Mouse (Mus musculus) Patski (cell line): Measurements from ENCODE around the gene Olfr1369-ps1. TPM values are rescaled to one million over a fixed set of nuclear protein-coding genes. Genes with fewer than 3 reads are reported as not detected.

ENCODE experiments used
- ATAC-seq: fragments of 100-300 bp; one replicate; pipeline ENCODE4 v1.8.0; 2021
- CTCF ChIA-PET: fragments of 350-600 bp; sonication (Branson Sonifier 250); formaldehyde crosslinking; loops from one replicate; lab custom pipeline; 2022; ENCODE audit warnings: inconsistent platforms; lab: Charles Lee
- POLR2A ChIA-PET: fragments of 350-600 bp; sonication (Branson Sonifier 250); formaldehyde crosslinking; loops from one replicate; lab custom pipeline; 2022; ENCODE audit warnings: antibody characterized with exemption, inconsistent platforms; lab: Charles Lee
- DNase-seq: peaks from one replicate; pipeline ENCODE4 v3.0.0-alpha.2; 2011; ENCODE audit warnings: low read depth, low spot score
- H3K27me3 ChIP-seq: fragments of 371-371 bp; one replicate; pipeline ENCODE4 v1.5.1; 2021
- CTCF ChIP-seq: fragments of 100-300 bp; IDR thresholded peaks from one replicate; pipeline ENCODE4 v1.5.1; 2021
- in situ Hi-C: fragments of 300-500 bp; cut with MboI; formaldehyde crosslinking; loops from 3 replicates; pipeline ENCODE4 v1.11.1; 2018; ENCODE audit warnings: low pct_unique_long_range_greater_than_20kb, mixed read lengths
- polyA plus RNA-seq: library from polyadenylated mRNA; unstranded; gene quantifications from one replicate; pipeline ENCODE4 v1.2.3, GENCODE M21; 2021

Olfr1369-ps1 gene
- polyA plus RNA-seq, 1 experiment from 2014 or later, result 0.08 TPM

DNA sequence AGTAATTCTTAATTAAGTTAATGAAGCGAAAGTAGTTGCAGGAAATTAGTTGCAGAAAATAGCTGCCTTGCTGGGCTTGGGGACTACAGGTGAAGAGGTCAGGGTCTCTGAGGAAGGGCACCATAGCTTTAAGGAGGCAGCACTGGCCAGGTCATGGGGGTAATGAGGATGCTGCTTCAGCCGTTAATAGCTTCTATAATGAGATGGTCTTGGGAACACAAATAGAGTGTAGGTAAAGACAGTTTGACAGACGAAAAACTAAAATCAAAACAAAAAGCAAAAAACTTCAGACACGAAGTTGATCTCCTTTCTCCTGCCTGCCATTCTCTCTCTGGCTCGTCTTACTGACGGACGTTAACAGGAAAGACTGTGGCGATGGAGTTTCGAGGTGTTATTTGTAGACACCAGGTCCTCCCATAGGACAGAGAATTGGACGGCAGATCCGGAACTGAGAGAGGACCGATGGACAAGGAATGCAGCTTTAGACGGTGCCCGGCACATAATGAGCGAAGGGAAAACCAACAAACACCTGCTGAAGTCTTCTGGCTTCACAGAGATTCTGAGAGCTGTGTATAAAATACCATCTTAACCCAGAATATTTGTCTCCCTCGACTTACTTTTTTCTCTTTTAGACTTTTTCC is 57.2 kb downstream of the Olfr1369-ps1 start:
- TF ChIP-seq CTCF, result no peak
- DNase-seq (no peak), ATAC-seq (no peak)
- H3K27me3 ChIP-seq, result no peaks in the 10 kb centered on the region
- ChIA-PET CTCF (interaction anchor here (1.7 to 2.9 kb wide), 3 partner anchors 9 to 33 kb away, joined by 6 to 12 read pairs (median 11); no protein-coding TSS in a partner anchor), POLR2A (no interaction called here)
- in situ Hi-C loops, result loop anchor here (5.0 to 25.0 kb wide), 3 partner anchors 546 to 1806 kb away; partner anchors contain the start of genes Hist1h2ag, Hist1h2ai, Hist1h2bj and Hist1h2bl

Other genes with a start within 250 kb of the Olfr1369-ps1 start
- not detected for gene Olfr1370, start 36.5 kb upstream of the Olfr1369-ps1 start, polyA plus RNA-seq
- gene Olfr263, start 18.2 kb downstream of the Olfr1369-ps1 start, polyA plus RNA-seq, result not detected
- not detected for gene Olfr1368, start 34.4 kb downstream of the Olfr1369-ps1 start, polyA plus RNA-seq
- gene Trim27, start 68.0 kb downstream of the Olfr1369-ps1 start, polyA plus RNA-seq, result 57.8 TPM
- gene Gpx5, start 181.2 kb downstream of the Olfr1369-ps1 start, polyA plus RNA-seq, result not detected
- gene Gpx6, start 200.6 kb downstream of the Olfr1369-ps1 start, polyA plus RNA-seq, result not detected
- not detected for gene Olfr1367, start 235.4 kb downstream of the Olfr1369-ps1 start, polyA plus RNA-seq